In genomic region chr10:113495345-113495918, GRCm38 (mm10) we compare ENCODE assay signal across 23 mouse cellular contexts.
A peak's percentile ranks its signal among the peaks of the same experiment; 100 is the strongest.
DNase-seq lines count a peak whose midpoint lies in the region; ATAC-seq and TF ChIP-seq lines count a peak whose summit lies in the region.
"Had no signal": no experiment of that assay in that cellular context is flagged by ENCODE, and none has a peak within 500 bp of the region (broad histone marks: within the 10 kb centered on the region; RNA-seq: fewer than 3 reads in every experiment).

No protein-coding gene starts in this region.

- ATAC-seq in forebrain, embryonic 12.5 days (ENCODE audit: low FRiP score) = peak; percentile 67; the same call in 1 of the 2 replicates
- no peak for ATAC-seq in forebrain, embryonic 16.5 days
- ATAC-seq in midbrain, embryonic 12.5 days (ENCODE audit: low FRiP score, low read depth) = 0 out of 2 replicates have a peak, but pooled peaks have one; percentile 38
- ATAC-seq in midbrain, embryonic 15.5 days (replicated peaks) = no peak
- ATAC-seq: activated CD4-positive, CD25-positive, alpha-beta regulatory T cell, adult 4 months; CD4-positive, CD25-positive, alpha-beta regulatory T cell, adult 4 months; forebrain, postnatal 0 days; Patski had no signal

- H3K4me1 ChIP-seq in forebrain, embryonic 12.5 days = no peaks in the 10 kb centered on the region
- no peaks in the 10 kb centered on the region for H3K4me1 ChIP-seq in forebrain, embryonic 16.5 days (replicated peaks; ENCODE audit: control insufficient read depth, insufficient read depth, low read length)
- H3K4me1 ChIP-seq in midbrain, embryonic 12.5 days = no peaks in the 10 kb centered on the region
- no peaks in the 10 kb centered on the region for H3K4me1 ChIP-seq in midbrain, embryonic 15.5 days
- H3K4me1 ChIP-seq: embryonic facial prominence, embryonic 10.5 days; embryonic facial prominence, embryonic 12.5 days had no signal

- H3K4me2 ChIP-seq in forebrain, embryonic 12.5 days = no peak overlapping the region
- no peak overlapping the region for H3K4me2 ChIP-seq in forebrain, embryonic 16.5 days (ENCODE audit: low read length)
- no peak overlapping the region for H3K4me2 ChIP-seq in midbrain, embryonic 12.5 days (replicated peaks)
- H3K4me2 ChIP-seq in midbrain, embryonic 15.5 days = no peak overlapping the region
- H3K4me2 ChIP-seq: embryonic facial prominence, embryonic 12.5 days had no signal

- H3K27ac ChIP-seq in forebrain, embryonic 12.5 days = no peak overlapping the region
- H3K27ac ChIP-seq in forebrain, embryonic 16.5 days (ENCODE audit: low read length) = no peak overlapping the region
- no peak overlapping the region for H3K27ac ChIP-seq in midbrain, embryonic 12.5 days (replicated peaks)
- no peak overlapping the region for H3K27ac ChIP-seq in midbrain, embryonic 15.5 days
- H3K27ac ChIP-seq: embryonic facial prominence, embryonic 10.5 days; embryonic facial prominence, embryonic 12.5 days had no signal

- TF ChIP-seq POLR2A in brain, embryonic 14.5 days (IDR thresholded peaks at IDR 0.05; ENCODE audit: borderline replicate concordance, extremely low read depth, insufficient read depth, insufficient read length, poor library complexity, severe bottlenecking) = no peak

- no peak for TF ChIP-seq CTCF in brain, embryonic 14.5 days (IDR thresholded peaks at IDR 0.05; ENCODE audit: borderline replicate concordance, extremely low read depth, insufficient read depth, insufficient read length)

- peaks cover 8% of the 10 kb centered on the region for H3K9me3 ChIP-seq in forebrain, embryonic 12.5 days
- H3K9me3 ChIP-seq in forebrain, embryonic 16.5 days (ENCODE audit: control insufficient read depth, low read length) = peaks cover 8% of the 10 kb centered on the region; the same call in 1 of the 2 replicates
- peaks cover 12% of the 10 kb centered on the region for H3K9me3 ChIP-seq in midbrain, embryonic 12.5 days
- H3K9me3 ChIP-seq in midbrain, embryonic 15.5 days = 0 out of 2 replicates have a peak, but pooled peaks cover 5% of the 10 kb centered on the region

- H3K4me3 ChIP-seq in forebrain, embryonic 12.5 days (replicated peaks) = no peak overlapping the region
- no peak overlapping the region for H3K4me3 ChIP-seq in forebrain, embryonic 16.5 days (replicated peaks; ENCODE audit: low read length)
- H3K4me3 ChIP-seq in midbrain, embryonic 12.5 days = no peak overlapping the region
- H3K4me3 ChIP-seq in midbrain, embryonic 15.5 days = no peak overlapping the region
- H3K4me3 ChIP-seq: embryonic facial prominence, embryonic 10.5 days; embryonic facial prominence, embryonic 12.5 days had no signal

- H3K9ac ChIP-seq in forebrain, embryonic 12.5 days = no peak overlapping the region
- no peak overlapping the region for H3K9ac ChIP-seq in forebrain, embryonic 16.5 days (replicated peaks; ENCODE audit: low read depth, low read length)
- H3K9ac ChIP-seq in midbrain, embryonic 12.5 days (replicated peaks) = no peak overlapping the region
- H3K9ac ChIP-seq in midbrain, embryonic 15.5 days = no peak overlapping the region
- H3K9ac ChIP-seq: embryonic facial prominence, embryonic 12.5 days; forebrain, postnatal 0 days had no signal

- H3K27me3 ChIP-seq in forebrain, embryonic 12.5 days = no peaks in the 10 kb centered on the region
- H3K27me3 ChIP-seq in forebrain, embryonic 16.5 days (replicated peaks; ENCODE audit: control insufficient read depth, insufficient read depth, low read length) = no peaks in the 10 kb centered on the region
- no peaks in the 10 kb centered on the region for H3K27me3 ChIP-seq in midbrain, embryonic 12.5 days
- no peaks in the 10 kb centered on the region for H3K27me3 ChIP-seq in midbrain, embryonic 15.5 days (replicated peaks)
- H3K27me3 ChIP-seq: CH12.LX; embryonic facial prominence, embryonic 12.5 days; Patski had no signal

- DNase-seq in brain, embryonic 14.5 days (ENCODE audit: low read depth) = peak; percentile 9
- DNase-seq in c-Kit-positive CD71-positive TER-119-positive erythroid progenitor cells, embryonic 14.5 days (ENCODE audit: low spot score) = no peak
- DNase-seq: adrenal gland, adult 8-10 months; adrenal gland, postnatal 14 days; adrenal gland, postnatal 36 days; B cell, adult 2 months; cerebellum, adult 11-12 months; cerebellum, adult 2 months; cerebellum, adult 9-10 months; cerebellum, postnatal 10 days; cerebellum, postnatal 25 days; forebrain, postnatal 0 days had no signal

- H3K36me3 ChIP-seq in forebrain, embryonic 12.5 days (replicated peaks) = no peaks in the 10 kb centered on the region
- no peaks in the 10 kb centered on the region for H3K36me3 ChIP-seq in forebrain, embryonic 16.5 days (ENCODE audit: control insufficient read depth, insufficient read depth)
- no peaks in the 10 kb centered on the region for H3K36me3 ChIP-seq in midbrain, embryonic 12.5 days
- no peaks in the 10 kb centered on the region for H3K36me3 ChIP-seq in midbrain, embryonic 15.5 days (replicated peaks)
- H3K36me3 ChIP-seq: embryonic facial prominence, embryonic 10.5 days; embryonic facial prominence, embryonic 12.5 days; G1E had no signal

Comparison
In these comparisons a context has a peak if more than half of its experiments do, and no peak if none do; other contexts are left out.
1. ATAC-seq: peak in forebrain, embryonic 12.5 days (single experiment) and midbrain, embryonic 12.5 days (single experiment); none in forebrain, embryonic 16.5 days (single experiment) and midbrain, embryonic 15.5 days (single experiment).